Mouse (Mus musculus): ENCODE data around the gene Rlim. TPM values are rescaled to one million over a fixed set of nuclear protein-coding genes. Genes with fewer than 3 reads are reported as not detected.

Gene Rlim
- polyA plus RNA-seq (2015; fragmentation: Nextera tagmentation; extraction: Ambion mirVana): 24.9 and 25.7 TPM in 2 replicates

DNA sequence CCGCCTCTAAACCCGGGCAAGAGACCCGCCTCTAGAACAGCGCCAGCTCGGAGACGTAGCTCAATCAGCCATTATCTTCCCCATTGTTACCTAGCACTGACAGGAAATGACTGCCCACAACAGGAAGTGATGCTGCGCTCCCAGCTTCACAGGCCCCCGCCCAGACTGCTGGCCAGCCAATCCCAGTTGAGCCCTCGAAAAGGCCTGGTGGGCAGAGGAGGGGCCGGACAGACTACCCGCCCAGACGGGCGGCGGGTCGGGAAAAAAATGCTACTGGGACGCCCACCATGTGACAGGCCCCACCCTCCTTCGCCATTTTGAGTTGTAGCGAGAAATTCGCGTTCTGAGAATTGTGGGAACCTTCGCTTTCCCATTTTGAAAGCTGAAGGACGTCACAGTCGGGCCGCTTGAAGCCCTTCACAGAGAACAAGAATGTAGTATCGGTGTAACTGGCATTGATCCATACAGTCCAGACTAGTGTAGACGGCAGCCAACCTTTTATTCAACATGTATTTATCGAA lies at the start of gene Rlim:
TSS of gene Rlim (minus strand) at position 116 of the 521 bp plus-strand sequence.
- WGBS: 32% methylated on average over 27 of the region's 27 CpGs
- no peaks in the 10 kb centered on the region for H3K4me1 ChIP-seq (replicated peaks)
- ATAC-seq (ENCODE audit: low FRiP score, low read depth): peak; percentile 100

DNA sequence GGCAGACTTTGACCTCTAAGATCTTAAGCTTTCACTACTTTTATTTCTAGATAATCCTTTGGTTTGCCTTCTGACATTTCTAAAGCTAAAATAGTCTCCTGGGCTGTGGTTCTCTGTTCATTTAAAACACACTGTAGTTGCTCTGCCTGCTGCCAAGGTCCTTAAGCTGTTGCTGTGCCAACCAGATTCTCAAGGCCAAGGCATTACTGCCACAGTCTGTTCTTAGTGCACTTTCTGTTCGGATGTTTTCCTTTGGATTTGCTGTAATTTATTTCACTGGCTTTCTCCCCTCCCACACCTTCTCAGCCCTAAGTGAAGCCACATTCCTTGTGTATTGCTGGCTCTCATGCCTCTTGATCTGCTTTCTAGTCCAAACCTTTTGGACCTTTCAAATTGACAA lies 36.1 kb upstream of the Rlim start:
- H3K4me2 ChIP-seq: no peak overlapping the region
- no peak for ATAC-seq (ENCODE audit: low FRiP score, low read depth)
- no peak overlapping the region for H3K9ac ChIP-seq
- 70% methylated on average over 1 of the region's 1 CpGs for WGBS
- H3K4me3 ChIP-seq: no peak overlapping the region
- no peaks in the 10 kb centered on the region for H3K4me1 ChIP-seq (replicated peaks)
- no peaks in the 10 kb centered on the region for H3K9me3 ChIP-seq
- no peaks in the 10 kb centered on the region for H3K36me3 ChIP-seq
- no peak overlapping the region for H3K27ac ChIP-seq (replicated peaks)
- peaks cover 7% of the 10 kb centered on the region; the same call in 1 of the 2 replicates for H3K27me3 ChIP-seq

More for the DNA sequence above, at the start of gene Rlim:
- no peaks in the 10 kb centered on the region for H3K9me3 ChIP-seq
- peak within 1 kb of the TSS; percentile 58 for H3K4me2 ChIP-seq
- peaks cover 14% of the 10 kb centered on the region; the same call in 1 of the 2 replicates for H3K27me3 ChIP-seq
- H3K4me3 ChIP-seq: peak within 1 kb of the TSS; percentile 69
- H3K9ac ChIP-seq: peak within 1 kb of the TSS; percentile 71
- no peaks in the 10 kb centered on the region for H3K36me3 ChIP-seq
- H3K27ac ChIP-seq (replicated peaks): peak within 1 kb of the TSS; percentile 86

DNA sequence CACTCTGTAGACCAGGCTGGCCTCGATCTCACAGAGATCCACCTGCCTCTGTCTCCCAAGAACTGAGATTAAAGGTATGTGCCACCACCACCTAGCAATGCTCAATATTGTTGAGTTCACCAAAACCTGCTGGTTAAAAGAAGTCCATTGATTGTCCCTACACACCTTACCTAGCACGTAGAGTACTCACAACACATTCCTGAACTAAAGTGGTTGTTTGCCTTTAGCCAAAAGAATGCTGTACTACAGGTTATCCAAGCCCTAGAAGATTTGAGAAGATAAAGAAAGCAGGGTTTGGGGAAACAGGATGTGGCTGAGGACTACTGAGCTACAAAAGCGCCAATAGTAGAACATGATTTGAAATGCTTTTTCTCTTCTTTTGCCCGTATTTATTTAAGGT lies 34.0 kb upstream of the Rlim start:
- Histone ChIP-seq H3K27me3 (peaks cover 7% of the 10 kb centered on the region; the same call in 1 of the 2 replicates), H3K4me1 (replicated peaks) (no peaks in the 10 kb centered on the region)
- WGBS: 93% methylated on average over 4 of the region's 4 CpGs

DNA sequence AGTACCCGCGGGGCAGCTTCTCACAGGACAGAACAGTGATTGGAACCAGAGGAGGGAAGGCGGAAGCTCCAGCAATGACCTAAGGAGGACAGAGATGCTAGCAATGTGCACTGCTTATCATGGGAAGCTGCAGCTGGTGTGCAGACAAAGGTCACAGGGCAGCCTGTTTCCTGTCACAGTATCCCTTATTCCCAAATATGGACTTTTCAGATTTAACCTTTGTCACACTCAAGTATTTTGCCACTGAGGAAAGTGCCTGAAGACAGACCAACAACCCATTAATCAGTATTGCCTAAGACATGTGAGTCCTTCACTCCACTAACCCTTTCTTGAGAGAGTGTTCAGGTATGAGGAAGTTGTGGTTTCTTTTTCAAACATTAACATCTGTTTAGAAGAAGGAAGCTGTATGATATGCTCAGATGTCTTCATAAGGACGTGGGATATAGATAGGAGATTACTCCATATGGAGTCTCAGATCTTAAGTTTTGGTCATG lies 32.3 kb upstream of the Rlim start:
- 62% methylated on average over 4 of the region's 4 CpGs for WGBS
- ATAC-seq (ENCODE audit: low FRiP score, low read depth): no peak

More for the DNA sequence above, 34.0 kb upstream of the Rlim start:
- H3K9me3 ChIP-seq: no peaks in the 10 kb centered on the region
- H3K9ac ChIP-seq: no peak overlapping the region
- H3K27ac ChIP-seq (replicated peaks): no peak overlapping the region
- no peak for ATAC-seq (ENCODE audit: low FRiP score, low read depth)
- no peaks in the 10 kb centered on the region for H3K36me3 ChIP-seq
- H3K4me3 ChIP-seq: no peak overlapping the region
- no peak overlapping the region for H3K4me2 ChIP-seq

DNA sequence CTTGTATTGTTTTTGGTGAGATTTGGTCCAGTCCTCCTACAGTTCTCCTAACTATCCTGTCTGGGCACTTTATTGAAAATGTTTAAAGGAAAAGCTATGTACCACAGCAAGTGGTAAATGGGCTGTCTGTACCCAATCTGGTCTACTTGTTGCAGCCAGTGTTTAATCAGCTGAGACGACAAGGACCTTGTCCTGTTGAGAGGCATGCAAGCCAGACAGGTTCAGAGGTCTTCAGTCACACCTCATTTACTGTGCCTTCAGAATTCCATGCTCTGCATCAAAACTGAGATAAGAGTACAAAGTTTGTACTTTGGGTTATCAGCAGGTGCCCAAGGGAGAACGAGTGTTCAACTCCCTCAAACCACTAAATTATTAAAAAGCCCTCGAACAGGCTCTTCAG lies 13.7 kb upstream of the Rlim start:
- no peak for ATAC-seq (ENCODE audit: low FRiP score, low read depth)
- peaks cover 21% of the 10 kb centered on the region for H3K27me3 ChIP-seq

More for the DNA sequence above, 32.3 kb upstream of the Rlim start:
- H3K36me3 ChIP-seq: no peaks in the 10 kb centered on the region
- no peak overlapping the region for H3K4me2 ChIP-seq
- no peak overlapping the region for H3K4me3 ChIP-seq
- H3K27me3 ChIP-seq: peaks cover 7% of the 10 kb centered on the region; the same call in 1 of the 2 replicates
- H3K9ac ChIP-seq: no peak overlapping the region
- H3K27ac ChIP-seq (replicated peaks): no peak overlapping the region
- 0 out of 2 replicates have a peak, but pooled peaks cover 4% of the 10 kb centered on the region for H3K9me3 ChIP-seq
- no peaks in the 10 kb centered on the region for H3K4me1 ChIP-seq (replicated peaks)

DNA sequence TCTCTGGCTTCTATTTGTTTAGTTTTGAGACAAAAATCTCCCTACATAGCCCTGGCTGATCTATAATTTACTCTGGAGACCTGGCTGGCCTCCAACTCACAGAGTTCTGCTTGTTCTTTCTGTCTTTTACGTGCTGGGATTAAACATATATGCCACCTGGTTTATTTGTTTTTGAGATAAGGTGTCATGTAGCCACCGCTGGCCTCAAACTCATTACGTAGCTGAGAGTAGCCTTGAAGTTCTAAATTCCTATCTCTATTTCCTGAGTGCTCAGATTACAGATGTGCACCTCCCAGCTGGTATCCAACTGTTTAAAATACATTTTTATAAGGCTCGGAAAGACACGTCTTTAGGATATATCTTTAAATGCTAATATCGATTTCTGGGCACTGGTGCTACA lies 12.8 kb upstream of the Rlim start:
- H3K4me1 ChIP-seq (replicated peaks): no peaks in the 10 kb centered on the region
- H3K4me3 ChIP-seq: no peak overlapping the region
- no peak overlapping the region for H3K27ac ChIP-seq (replicated peaks)
- H3K4me2 ChIP-seq: no peak overlapping the region
- H3K36me3 ChIP-seq: no peaks in the 10 kb centered on the region
- no peak for ATAC-seq (ENCODE audit: low FRiP score, low read depth)
- H3K9ac ChIP-seq: no peak overlapping the region
- H3K27me3 ChIP-seq: peaks cover 16% of the 10 kb centered on the region
- H3K9me3 ChIP-seq: no peaks in the 10 kb centered on the region
- WGBS: 76% methylated on average over 6 of the region's 6 CpGs

More for the DNA sequence above, 13.7 kb upstream of the Rlim start:
- H3K9ac ChIP-seq: no peak overlapping the region
- no peaks in the 10 kb centered on the region for H3K36me3 ChIP-seq
- 69% methylated on average over 3 of the region's 3 CpGs for WGBS
- no peaks in the 10 kb centered on the region for H3K9me3 ChIP-seq
- H3K27ac ChIP-seq (replicated peaks): no peak overlapping the region
- no peak overlapping the region for H3K4me3 ChIP-seq
- no peak overlapping the region for H3K4me2 ChIP-seq
- H3K4me1 ChIP-seq (replicated peaks): no peaks in the 10 kb centered on the region

DNA sequence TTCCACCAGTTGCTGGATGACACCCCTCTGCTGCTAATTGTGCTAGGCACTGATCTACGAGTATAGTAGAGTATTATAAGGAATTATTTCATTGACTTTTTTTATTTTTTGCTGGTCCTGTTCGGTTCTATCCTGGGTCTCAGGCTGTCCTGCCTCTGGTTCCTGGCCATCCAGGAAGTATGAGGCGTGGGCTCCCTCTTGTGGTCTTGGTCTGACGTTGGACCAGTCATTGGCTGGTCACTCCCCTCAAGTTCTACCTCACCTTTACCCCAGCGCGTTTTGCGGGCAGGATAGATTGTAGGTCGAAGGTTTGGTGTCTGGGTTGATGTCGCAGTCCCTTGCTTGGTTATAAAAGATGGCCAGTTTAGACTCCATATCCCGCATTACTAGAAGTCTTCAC lies 10.6 kb upstream of the Rlim start:
- 40% methylated on average over 10 of the region's 10 CpGs for WGBS
- H3K4me2 ChIP-seq: no peak overlapping the region
- no peaks in the 10 kb centered on the region for H3K36me3 ChIP-seq
- ATAC-seq (ENCODE audit: low FRiP score, low read depth): no peak
- peaks cover 22% of the 10 kb centered on the region for H3K27me3 ChIP-seq
- H3K4me3 ChIP-seq: no peak overlapping the region
- no peaks in the 10 kb centered on the region for H3K4me1 ChIP-seq (replicated peaks)
- no peaks in the 10 kb centered on the region for H3K9me3 ChIP-seq
- no peak overlapping the region for H3K27ac ChIP-seq (replicated peaks)
- H3K9ac ChIP-seq: no peak overlapping the region

DNA sequence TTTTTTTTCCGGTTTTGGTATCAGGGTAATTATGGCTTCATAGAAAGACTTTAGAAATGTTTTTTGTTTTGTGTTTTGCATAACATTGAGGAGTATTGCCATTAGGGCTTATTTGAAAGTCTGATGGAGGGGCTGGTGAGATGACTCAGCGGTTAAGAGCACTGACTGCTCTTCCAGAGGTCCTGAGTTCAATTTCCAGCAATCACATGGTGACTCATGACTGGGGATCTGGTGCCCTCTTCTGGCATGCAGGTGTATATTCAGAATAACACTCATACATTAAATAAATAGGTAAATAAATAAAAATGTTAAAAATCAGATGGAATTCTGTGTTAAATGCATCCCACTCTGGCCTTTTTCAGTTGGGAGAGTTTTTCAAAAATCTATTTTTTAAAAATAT lies 9.3 kb upstream of the Rlim start:
- H3K4me2 ChIP-seq: no peak overlapping the region
- H3K4me3 ChIP-seq: no peak overlapping the region
- no peaks in the 10 kb centered on the region for H3K9me3 ChIP-seq
- H3K36me3 ChIP-seq: no peaks in the 10 kb centered on the region
- H3K9ac ChIP-seq: no peak overlapping the region
- no peak for ATAC-seq (ENCODE audit: low FRiP score, low read depth)
- 56% methylated on average over 2 of the region's 2 CpGs for WGBS
- no peak overlapping the region for H3K27ac ChIP-seq (replicated peaks)
- H3K27me3 ChIP-seq: peaks cover 26% of the 10 kb centered on the region
- H3K4me1 ChIP-seq (replicated peaks): no peaks in the 10 kb centered on the region

DNA sequence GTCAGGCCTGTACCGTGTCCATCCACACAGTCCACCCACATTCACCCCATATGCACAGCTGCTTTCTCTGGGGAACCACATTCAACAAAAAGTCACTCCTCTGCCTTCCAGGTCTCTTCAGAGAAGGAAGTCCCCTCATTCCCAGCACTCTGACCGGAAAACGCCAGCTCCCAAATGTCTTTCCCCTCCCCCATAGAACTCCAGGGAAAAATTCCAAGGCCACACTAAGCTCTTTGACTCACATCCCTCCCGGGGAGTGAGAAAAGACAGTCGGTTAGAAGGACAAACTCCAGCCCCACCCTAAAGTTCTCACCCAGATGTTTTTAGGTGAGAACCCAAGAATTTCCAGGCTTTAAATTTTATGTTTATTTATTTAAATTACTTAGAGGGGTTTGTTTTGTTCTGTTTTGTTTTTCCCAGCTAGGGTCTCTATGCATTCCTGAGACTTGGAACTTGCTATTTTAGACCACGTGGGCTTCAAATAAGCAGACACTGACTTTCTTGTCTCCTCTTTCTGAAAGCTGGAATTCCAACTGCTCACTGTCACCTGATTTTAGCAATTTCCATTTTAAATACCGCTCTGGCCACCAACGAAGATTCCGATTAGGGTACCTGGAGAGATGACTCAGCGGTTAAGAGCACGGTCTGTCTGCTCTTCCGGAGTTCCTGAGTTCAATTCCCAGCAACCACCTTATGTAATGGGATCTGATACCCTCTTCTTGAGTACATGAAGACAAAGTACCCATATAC lies 6.3 kb upstream of the Rlim start:
- Histone ChIP-seq H3K4me3 (no peak overlapping the region), H3K4me1 (replicated peaks) (no peaks in the 10 kb centered on the region), H3K27me3 (peaks cover 31% of the 10 kb centered on the region), H3K9me3 (no peaks in the 10 kb centered on the region), H3K4me2 (no peak overlapping the region), H3K36me3 (no peaks in the 10 kb centered on the region), H3K27ac (replicated peaks) (no peak overlapping the region), H3K9ac (no peak overlapping the region)
- WGBS: 24% methylated on average over 12 of the region's 12 CpGs
- ATAC-seq (ENCODE audit: low FRiP score, low read depth): no peak

DNA sequence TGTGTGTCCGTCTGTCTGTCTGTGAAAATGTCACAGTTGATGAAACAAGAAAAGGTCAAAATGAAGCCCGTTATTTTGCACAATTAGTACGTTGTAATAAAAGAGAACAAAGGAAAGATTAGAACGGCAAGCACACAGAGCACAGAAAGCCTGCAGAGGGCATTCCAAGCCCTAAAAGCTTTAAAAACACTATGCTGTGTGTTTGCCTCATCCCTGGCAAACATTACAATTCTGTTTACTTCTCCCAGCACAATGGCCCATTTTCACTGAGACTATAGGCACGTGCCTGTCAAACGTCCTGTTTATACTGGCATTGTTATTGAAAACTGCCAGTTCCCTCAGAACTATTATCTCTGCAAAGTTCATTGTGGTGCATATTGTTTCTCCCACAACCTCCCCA lies 5.1 kb upstream of the Rlim start:
- Histone ChIP-seq H3K9me3 (no peaks in the 10 kb centered on the region), H3K4me3 (no peak overlapping the region), H3K4me2 (0 out of 2 replicates have a peak overlapping the region, but pooled peaks have one; percentile 17), H3K27ac (replicated peaks) (no peak overlapping the region), H3K9ac (no peak overlapping the region), H3K36me3 (no peaks in the 10 kb centered on the region), H3K27me3 (peaks cover 28% of the 10 kb centered on the region), H3K4me1 (replicated peaks) (no peaks in the 10 kb centered on the region)
- ATAC-seq (ENCODE audit: low FRiP score, low read depth): no peak
- WGBS: 16% methylated on average over 6 of the region's 6 CpGs

DNA sequence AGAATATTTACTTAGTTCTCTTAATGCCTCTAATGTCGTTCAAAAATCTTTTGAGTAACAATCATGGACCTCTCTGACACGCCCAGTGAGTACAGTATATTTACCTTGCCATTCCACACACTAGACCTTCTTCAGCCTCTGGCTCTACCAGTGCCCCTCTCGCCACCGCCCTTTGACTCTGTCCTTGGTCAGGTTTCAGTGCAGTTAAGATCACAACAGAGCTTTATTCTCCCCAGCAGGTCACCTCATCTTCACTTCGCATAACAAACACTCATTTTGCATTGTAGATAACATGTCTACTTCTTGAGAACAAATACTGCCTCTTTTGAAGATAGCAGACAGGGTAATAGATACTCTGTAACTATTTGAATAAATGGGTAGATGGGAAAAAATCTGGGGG lies 3.9 kb upstream of the Rlim start:
- no peak overlapping the region for H3K4me3 ChIP-seq
- H3K36me3 ChIP-seq: no peaks in the 10 kb centered on the region
- no peaks in the 10 kb centered on the region for H3K9me3 ChIP-seq
- no peak overlapping the region for H3K4me2 ChIP-seq
- 36% methylated on average over 5 of the region's 5 CpGs for WGBS
- H3K27ac ChIP-seq (replicated peaks): no peak overlapping the region
- H3K27me3 ChIP-seq: peaks cover 28% of the 10 kb centered on the region
- no peak for ATAC-seq (ENCODE audit: low FRiP score, low read depth)
- no peak overlapping the region for H3K9ac ChIP-seq
- H3K4me1 ChIP-seq (replicated peaks): no peaks in the 10 kb centered on the region

DNA sequence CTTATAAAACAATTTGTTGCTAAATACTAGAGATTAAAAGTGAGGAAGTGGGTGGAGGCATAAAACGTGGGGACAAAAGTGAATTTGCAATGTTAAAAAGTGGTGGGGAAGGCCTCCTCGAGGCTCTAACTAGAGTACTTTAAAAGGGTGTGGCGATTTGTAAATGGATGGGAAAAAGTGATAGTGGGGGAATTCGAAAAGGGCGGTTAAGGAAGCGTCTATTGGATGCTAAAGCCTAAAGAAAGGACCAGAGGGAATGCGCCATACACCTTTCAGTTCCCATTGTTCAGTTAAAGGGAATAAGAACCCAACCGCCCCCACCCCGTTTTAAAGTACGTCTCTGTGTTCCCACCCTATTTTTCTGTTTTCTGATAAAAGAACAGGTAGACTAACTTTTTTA lies 722 bp upstream of the Rlim start:
- Histone ChIP-seq H3K36me3 (no peaks in the 10 kb centered on the region), H3K4me1 (replicated peaks) (no peaks in the 10 kb centered on the region), H3K9ac (no peak overlapping the region), H3K4me3 (peak overlapping the region; percentile 69; the same call in 1 of the 2 replicates), H3K27me3 (peaks cover 17% of the 10 kb centered on the region; the same call in 1 of the 2 replicates), H3K4me2 (peak overlapping the region; percentile 53), H3K9me3 (no peaks in the 10 kb centered on the region), H3K27ac (replicated peaks) (peak overlapping the region; percentile 84)
- ATAC-seq (ENCODE audit: low FRiP score, low read depth): no peak
- 81% methylated on average over 10 of the region's 10 CpGs for WGBS
